Mouse (Mus musculus): ENCODE measurements at regions not wholly inside any gene's neighbourhood (a gene's known extent, or its start where the extent isn't known, plus 50 kb on each side); places are given as distances from the start of the nearest gene placed in this dataset.

DNA sequence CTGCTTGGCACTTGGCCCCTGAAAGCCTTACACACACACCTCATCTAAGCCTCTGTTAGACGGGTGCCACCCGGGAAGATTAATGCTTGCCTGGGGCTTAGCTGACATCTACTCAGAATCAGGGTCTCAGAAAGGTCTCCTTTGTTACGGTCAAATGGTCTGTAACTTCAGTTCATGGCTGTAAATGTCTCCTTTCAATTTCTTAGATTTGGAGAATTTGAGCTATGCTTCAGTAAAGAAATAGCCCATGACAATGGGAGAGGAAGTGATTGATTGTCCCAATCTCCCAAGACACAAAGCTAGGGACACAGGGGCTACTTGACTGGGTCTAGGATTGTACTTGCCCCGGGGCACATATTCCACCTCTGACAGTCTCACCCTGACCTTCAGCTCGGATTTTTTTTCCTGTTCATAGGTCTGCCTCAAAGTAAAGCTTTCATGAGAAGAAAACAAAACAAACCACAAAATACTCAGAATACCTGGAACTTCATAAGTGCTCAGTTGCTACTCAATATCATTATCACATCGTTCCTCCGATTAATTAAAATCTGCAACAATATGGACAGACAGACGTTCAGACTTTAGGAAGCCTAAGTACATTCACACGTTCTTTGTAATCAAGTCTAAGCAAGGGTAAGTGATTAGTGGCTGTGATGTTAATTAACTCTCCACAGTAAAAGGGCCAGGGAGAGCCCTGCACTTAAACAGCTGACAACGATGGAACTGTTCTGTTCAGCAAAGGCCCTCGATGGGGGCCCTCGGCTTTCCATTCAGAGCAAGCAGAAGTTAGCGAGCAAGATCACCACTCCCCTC is 132.9 kb upstream of the Slco3a1 start:
- no peak for DNase-seq

DNA sequence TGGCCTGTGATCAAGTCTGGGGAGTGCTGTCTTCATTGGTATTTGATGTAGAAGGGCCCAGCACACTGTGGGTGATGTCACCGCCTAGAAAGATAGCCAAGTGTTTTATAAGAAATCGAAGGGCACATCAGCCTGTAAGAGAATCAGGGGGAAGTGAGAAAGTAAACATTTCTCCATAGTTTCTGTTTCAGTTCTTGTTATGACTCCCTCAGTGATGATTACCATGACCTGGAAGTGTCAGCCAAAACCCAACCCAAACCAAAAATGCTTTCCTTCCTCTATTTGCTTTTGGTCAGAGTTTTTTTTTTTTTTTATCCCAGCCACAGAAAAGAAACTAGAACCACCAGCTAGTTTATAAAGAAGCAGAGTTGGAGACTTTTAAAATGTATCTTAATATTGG is 129.4 kb upstream of the Slco3a1 start:
- no peak for DNase-seq

DNA sequence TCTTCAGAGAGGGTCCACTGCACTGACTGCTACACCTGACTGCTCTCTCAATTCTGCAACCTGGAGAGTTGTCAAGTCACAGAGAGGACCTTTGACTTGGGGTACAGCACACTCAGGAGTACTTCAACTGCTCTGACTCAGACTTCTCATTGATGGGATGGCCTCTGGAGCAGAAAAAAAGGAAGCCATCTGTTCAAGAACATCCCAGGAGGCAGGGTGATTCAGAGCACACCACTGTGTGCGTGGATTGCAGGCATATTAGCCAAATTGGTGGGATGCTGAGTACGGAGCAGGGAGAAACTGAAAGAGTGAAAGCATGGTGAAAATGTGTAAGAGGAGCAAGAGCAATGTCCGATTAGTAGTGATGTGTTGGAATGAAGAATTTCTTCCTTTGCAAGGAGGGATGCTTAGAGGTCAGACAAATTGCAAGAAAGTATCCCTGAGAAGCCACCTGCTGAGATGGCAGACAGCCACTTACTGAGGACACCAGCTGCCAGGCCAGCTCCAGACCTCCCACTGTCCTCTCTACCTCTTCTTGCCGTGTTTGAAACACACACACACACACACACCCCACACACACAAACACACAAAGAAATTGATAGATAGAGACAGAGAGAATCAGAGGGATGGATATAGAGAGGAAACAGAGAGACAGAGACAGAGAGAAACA is 119.2 kb upstream of the Slco3a1 start:
- peak; percentile 12 for DNase-seq

DNA sequence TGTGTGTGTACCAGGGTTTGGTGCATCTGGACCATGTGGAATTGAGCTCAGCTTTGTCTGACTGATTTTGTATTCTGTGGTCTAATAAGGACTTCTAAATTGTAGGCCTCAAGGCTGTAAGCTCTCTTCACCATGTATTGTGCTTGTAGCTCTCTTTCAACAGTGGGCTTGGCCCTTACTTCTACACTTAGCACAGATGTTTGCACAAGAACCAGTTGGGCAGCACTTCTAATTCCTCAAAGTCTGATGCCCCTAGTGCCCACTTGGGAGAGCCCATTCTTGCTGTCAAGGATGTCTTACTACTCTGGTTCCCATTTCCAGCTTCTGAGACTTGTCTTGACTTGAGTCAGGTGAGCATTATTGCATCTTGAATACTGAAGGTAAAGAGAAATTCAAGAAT is 114.5 kb upstream of the Slco3a1 start:
- no peak for DNase-seq

DNA sequence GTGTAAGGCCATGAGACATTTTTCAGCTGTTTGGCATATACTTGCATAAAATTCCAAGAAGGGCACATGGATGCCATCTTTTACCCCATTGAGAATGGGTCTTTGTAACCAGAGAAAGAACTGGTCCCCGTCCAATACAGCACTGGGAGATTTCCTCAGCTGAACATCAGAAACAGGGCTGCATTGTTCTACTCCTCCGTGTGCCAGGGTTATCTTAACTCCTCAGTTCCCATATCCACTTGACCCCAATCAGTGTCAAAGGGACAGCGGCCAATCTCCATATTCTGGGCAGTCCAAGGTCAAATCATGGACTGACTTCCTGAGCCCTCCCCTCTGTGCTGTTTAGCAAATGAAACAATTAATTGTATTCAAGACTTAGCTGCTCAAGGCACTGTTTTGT is 112.5 kb upstream of the Slco3a1 start:
- no peak for DNase-seq

DNA sequence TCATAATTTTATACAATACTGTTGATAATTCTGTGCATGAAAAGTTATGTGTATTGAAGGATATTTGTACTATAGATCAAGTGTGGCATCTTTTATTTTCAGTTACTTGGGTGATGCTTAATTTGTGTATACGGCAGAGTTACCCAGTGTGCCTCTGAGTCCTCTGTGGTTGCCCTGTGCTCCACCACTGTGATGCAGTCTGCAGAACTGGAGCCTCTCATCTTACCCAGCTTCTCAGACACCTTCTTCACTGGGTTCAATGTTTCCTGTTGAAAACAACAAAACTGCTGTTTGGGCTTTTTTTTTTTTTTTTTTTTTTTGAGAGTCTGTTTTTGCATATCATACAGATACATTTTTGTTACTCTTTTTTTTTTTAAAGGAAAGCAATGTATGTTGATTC is 109.2 kb upstream of the Slco3a1 start:
- DNase-seq, result no peak

DNA sequence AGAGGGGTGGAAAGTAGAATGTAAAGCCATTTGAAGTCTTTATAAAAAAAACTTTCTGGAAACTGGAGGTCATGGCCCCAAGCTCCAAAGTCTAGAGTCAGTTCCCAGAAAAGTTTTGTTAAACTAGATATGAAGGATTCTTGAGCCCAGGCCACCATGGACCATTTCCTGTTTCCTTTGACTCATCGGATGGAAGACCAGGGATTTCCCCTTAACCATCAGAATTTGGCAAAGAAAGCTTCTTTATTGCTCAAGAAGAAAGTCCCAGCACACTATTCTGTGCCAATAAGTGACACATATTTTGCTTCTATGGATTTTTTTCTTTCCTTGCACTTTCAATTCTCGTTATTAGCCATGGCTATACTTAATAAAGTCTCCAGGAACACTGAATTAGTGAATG is 92.7 kb upstream of the Slco3a1 start:
- DNase-seq, result no peak

DNA sequence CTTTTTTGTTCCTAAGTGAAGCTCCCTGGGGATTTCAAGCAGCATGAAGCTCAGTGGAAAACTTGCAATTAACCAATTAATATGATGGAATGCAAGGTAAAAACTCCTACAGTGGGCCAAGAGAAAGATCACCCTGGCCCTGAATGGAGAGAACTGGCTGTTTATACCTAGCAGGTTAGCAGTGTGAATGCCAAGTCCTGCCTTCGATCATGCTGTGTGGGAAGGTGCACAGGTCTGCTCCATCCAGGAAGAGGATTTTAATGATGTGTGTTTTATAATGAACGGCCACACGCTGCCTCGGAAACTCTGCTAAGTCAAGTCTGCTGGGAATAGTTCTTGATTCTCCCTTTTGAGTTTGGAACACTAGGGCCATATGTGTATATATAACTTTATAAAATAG is 85.6 kb upstream of the Slco3a1 start:
- DNase-seq, result no peak

DNA sequence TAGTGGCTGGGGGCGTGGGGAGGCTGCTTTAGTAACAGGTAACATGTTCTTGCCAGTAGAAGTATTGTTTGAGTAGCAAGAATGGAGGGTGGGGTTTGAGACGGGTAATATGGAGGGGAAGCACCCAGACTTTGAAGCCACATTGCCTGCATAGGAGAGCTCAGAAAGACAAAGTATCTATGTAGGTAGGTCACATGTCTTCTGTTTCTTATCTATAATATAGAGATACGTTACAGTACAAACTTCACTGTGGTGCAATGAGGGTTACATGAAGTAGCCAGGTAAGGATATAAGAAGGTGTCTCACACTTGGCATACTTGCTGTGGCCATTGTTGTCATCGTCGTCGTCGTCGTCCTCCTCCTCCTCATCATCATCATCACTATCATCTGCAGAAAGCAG is 77.6 kb upstream of the Slco3a1 start:
- DNase-seq, result no peak

DNA sequence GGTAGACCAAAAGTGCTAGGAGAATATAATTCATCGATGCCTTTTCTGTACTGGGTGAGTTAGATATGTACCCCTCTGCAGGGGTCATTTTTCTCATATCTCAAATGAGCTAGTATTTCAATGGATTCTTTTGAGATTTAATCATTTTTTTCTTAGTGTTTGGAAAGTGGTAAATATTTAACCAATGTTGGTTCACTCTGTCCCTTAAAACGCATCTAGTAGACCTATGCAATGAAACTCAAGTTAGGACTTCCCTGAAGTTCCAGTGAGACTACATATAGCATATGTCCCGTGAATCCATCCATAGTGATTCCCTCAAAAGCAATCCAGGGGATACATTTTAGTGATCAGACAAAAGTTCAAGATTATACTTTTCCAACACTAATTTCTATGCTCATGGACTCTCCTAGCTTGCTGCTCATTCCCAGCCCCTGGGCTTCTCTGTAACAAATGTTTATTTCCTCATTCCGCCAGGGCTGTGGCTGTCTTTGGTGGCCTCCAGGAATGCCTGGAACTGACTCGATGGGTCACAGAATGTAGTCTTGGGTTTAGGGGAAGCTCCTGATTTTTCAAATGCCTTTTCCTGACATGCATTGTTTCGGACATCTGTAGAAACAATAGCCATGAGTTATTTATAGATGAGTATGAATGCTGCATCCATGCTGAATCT is 74.4 kb upstream of the Slco3a1 start:
- DNase-seq, result no peak
